Mouse (Mus musculus) inflammation-experienced regulatory T-cells, adult 6 months (primary cell): ENCODE results near the gene Ldb2. TPM values are rescaled to one million over a fixed set of nuclear protein-coding genes. Genes with fewer than 3 reads are reported as not detected.

ENCODE experiments used
- ATAC-seq: one replicate; pipeline ENCODE4 v1.8.0; 2017
- polyA plus RNA-seq, 3 experiments: library from polyadenylated mRNA; unstranded; fragments of 100-300 nt; shearing (Covaris generic); gene quantifications; one replicate each; pipeline ENCODE4 v1.2.1; 2017

Gene Ldb2
- polyA plus RNA-seq = not detected

DNA sequence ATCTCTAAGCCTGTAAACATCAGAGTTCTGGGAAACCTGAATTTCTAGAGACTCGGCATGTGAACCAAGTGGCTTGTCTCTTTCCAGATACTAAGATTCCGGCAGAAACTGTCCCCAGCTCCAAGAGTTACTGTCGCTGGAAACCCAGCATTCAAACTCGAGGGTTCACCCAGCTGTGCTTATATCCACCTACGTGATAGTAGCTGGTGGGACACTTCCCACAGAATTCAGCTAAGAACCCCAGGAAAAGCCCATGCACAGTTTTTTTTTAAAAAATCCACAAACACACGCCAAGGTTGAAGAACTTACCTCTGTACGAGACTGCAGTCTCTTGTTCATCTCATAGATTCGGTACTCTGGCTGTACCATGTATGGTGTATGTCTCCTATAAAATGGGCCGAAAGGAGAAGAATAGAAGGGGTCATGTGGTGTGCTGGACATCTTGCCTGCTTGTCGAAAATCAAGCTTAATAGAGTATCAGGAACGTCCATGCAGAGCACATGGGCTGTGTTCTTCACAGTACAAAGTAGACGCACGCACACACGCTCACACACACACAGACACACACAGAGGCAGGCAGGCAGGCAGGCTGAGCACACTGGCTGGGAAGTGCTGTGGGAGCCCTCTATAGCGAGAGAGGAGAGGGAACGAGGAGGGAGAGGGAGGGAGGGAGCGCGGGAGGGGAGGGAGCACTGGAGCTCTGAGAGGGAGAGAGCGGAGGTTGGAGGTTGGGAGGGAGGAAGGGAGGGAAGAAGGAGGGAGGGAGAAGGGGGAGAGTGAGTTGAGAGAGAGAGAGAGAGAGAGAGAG, at the start of gene Ldb2:
TSS of gene Ldb2 (minus strand) at position 628 of the 808 bp plus-strand sequence.
- ATAC-seq = no peak

DNA sequence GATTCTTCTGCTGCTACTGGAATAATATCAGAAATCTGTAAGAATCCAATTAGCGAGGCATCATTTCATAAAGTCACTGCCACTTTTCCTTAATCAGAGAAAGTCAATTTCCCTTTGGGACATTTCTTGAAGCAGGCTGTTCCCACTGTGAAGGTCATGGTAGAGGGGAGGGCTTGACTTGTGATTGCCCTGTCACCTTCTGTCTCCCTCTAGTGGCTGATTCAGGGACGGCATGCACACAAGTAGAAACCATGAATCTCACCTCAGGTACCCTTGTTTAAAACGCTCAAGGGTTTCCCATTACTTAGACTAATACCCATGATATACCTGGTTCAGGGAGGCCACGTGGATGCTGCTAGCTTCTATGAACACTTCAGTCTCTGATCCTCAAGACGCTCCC, 31.8 kb upstream of the Ldb2 start:
- ATAC-seq = no peak

DNA sequence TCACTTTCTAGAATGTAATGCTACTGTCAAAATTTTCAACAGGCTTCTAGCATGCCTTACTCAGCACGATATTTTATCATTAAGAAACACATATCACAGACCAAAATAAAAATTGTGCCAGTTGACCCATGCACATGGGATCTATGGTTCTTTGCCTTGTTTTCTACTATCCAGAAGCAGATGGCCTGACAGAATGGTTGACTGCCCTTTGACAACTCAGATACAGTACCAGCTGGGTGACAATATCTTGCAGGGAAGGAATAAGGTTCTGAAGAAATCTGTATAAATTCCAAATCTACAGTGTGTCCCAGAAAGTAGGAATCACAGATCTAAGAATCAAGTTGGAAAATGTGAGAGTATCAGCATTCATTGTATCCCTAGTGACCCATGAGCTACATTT, 16.0 kb upstream of the Ldb2 start:
- ATAC-seq = no peak

DNA sequence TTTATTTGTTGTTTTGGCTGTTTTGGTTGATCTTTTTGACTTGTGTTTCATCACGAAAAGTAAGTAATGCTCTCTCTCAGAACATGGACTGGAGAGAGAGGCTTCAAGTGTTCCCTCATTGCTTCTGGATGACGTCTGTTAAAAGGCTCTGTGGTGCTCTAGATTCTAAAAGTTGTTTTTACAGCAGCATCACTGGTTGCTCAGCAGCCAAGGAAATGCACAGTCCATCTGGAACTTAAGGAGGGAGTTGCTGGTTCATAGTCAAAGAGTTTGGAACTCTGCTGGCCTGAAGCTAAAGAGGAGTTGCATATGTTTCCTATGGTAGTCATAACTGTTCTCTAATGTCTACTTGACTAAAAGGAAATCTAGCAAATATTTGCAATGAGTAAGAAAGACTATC, 6.5 kb upstream of the Ldb2 start:
- ATAC-seq = no peak

DNA sequence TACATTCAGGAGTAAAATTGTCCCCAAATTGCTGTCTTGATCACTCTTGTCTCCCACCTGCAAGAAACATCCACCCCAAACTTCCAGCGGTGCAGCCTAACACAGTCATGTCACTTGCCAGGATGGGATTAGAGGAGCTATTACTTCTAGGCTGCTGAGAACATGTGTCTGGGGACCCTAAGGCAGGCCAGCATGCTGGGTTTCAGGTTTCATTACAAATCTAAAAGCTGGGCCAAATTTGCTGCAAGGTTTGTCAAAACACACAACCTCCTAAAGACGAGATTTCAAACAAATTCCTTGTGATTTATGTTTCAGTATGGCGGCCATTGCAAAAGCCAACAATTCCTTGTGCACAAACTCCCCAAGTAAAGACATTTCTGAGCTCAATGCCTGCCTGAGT, 1.6 kb upstream of the Ldb2 start:
- no peak for ATAC-seq

DNA sequence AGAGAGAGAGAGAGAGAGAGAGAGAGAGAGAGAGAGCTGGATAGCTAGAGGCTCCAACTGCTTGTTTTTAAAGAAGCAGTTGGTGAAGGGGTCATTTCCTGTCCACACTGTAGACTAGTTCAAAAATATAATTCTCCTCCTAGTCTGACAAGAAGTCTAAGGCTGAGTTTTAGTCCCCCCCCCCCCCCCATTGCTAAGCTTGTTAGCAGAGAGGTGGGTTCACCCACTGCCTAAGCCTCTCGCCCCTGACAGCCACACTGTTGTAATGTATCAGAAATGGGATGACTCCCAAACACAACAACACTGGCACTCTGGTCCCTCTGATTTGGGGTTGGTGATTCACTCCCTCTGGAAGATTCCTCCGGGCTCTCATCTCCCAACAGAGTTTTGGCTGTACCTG, 381 bp upstream of the Ldb2 start:
- no peak for ATAC-seq

DNA sequence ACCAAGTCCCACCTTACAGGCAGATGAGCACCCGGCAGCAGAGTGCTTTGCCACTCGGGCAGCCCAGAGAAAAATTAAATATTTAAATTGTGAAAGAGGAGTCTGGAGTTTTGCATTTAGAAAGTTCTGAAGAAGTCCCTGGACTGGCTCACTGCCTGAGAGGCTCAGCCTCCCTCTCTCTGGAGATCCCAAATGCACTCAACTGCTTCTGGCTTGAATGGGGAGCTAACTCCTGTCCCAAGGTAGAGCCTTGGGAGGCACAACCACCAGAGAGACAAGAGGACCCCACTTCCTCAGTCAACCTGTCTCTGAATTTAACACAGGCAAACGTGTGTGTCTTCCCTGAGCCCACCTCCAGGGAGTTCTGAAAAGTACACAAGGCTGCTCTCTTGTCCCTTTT, 987 bp downstream of the Ldb2 start:
- ATAC-seq = no peak

DNA sequence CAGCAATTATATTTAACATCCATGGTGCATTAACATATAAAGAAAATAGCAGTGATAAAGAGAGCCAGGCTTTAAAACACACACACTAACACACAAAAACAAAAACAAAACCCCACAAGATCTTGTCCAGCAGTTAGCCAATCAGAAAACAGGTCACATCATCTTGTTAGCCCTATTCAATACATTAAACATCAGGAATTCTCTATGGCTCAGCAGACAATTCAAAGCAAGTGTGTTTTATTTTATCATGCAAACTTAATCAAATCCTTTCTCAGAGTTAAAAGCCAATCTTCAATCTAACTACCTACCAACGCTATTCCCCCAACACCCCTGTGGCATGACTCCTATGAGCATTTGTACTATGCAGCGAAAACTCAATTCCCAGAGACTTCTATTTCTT, 1.4 kb downstream of the Ldb2 start:
- ATAC-seq = no peak

DNA sequence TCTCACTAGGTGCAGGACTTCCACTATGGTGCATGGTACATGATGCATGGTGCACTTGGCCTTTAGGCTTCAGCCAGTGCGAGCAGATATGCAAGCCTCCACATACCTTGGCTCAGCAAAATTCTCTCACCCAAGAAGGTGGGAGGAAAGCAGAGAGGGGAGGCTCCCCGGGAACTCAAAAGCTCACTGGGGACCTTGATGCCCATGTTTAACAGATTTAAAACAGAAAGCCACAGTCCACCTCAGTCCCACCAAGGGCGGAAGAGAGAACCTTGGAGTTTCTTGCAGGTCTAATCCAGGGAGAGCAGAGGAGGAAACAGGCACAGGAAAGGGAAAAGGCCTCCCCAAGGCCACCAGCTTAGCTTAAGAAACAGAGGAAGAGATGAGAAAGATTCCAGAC, 14.9 kb downstream of the Ldb2 start:
- ATAC-seq = no peak

DNA sequence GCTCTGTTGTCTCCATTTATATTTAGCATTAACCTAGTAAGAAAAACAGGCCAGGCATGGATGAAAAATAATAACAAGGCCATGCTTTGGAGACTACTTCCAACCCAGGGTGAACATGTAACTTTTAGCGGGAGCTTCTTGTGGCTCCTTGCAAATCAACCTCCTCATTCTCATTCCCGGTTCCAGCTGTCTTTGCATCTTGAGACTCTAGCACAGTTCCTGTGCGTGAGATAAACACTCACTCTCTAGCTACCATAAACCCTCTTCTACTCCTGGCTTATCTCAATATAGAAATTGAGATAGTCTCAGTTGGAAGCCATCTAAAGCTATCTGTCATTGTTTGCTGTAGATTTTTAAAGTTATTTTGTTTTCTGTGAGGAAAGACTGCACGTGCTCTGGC, 20.1 kb downstream of the Ldb2 start:
- no peak for ATAC-seq

DNA sequence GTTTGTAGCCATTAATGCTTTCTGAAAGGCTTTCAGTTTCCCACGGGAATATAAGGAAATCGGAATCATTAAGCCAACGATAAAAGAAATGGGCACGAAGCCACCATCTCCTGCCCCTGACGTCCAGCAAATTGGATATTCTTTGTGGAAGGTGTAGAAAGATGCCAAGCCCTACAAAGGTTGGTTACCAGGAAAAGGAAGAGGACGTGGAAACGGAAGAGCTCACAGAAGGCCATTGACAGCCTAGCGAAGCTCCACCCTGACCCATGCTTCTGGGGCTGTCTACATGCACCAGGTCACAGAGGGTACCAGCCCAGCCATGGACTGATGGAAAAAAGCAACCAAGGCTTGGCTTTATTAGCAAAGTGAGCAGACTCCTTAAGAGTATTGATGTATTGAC, 31.0 kb downstream of the Ldb2 start:
- ATAC-seq = no peak

DNA sequence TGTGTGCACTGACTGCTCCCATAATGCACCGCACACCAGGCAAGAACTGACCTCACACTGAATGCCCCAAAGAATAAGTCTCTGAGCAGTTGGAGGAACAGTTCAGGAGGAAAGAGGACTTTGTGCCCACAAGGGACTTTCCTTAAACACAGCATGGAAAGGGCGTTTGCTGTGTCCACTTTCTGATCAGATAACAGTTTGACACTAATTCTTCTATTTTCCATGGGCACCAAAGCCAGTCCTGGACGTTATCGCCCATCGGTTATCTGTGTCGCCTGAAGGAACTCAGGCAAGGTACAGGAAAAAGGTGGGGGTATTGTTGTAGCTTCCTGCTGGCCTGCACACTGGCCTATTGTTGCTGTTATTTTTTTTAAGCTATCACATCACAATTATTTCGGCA, 34.6 kb downstream of the Ldb2 start:
- no peak for ATAC-seq

DNA sequence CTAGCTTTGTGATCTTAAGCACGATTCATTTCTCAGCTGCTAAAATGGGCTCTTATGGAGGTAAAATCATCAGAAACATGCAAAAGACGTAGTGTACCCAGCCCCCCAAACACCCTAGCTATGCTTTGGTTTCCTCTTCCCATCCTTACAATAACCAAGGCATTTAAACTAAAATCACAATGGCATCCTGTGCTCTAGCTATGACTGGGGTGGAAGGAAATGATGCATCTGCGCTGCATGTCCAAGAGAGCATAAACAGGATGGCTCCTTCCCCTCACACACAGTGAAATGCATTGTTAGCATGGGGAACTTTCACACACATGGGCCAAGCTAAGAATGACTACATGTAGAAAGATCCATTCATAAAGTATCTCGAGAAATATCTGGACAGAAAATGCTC, 40.3 kb downstream of the Ldb2 start:
- ATAC-seq = no peak

DNA sequence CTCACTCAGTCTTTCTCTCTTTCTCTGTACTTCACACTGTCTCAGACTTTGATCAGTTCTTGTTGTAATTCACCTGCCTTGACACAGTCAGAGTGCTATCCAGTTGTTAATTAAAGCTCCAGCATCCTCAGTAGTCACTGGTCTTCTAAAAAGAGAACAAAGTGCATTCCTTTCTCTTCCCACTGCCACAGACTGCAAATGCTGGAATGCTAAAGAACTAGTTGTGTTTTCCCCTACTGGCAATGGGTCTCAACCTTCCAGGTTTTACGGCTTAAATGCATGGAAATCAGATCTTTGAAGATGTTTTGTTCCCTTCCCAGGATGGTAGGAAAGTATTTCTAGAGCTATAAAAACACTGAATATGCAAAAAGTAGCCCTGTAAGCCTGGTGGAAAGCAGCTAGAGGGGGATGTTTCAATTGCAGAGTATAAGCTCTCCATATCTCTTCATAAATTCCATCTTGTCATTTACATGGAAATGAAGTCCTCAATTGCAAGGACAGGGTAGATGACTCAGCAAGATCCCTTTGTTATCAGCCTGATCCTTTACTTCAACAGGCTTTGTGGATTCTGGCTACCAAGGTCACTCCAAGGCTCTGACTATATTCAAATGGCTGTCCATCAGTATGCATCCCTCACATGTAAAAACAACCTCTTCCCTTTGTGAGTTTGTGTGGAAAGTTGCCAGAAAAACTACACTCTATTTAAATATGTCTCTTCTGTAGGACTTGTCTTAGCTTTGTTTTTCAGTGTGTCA, 45.1 kb downstream of the Ldb2 start:
- no peak for ATAC-seq

DNA sequence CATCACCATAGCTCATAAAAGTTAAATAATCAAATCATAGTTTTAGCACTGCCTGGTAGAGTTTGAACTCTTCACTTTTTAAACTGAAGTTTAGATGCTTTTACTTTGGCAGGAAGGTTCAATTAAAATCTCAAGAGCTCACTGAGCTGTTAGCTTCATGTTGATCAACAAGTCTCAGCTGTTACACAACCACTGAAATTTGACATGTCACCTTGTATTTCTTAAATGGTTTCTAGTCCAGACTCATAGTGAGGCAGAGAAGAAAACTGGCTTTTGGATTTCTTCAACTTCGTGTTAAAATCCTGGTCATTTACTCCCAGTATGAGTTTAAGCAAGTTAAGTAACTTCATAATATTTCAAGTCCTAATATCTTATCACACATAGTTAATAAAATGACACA, 53.8 kb downstream of the Ldb2 start:
- ATAC-seq = no peak

DNA sequence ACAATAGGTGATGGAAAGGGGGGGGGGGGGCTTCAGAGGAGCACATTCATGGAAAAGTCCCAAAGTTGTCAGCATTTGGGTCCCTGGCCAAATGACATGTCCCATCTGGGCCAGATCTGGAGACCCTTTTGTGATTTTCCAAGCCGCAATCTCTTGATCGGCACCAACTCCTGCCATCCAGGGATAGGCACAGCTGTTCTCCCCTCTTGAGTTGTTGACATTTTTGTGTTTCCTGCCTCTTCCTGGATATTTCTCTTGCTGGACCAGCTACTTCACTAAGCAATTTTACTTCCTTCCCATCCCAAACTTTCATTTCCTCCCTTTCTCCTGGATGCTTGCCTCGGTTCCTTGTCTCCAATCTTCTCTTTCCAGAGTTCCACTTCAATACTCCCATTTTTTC, 63.1 kb downstream of the Ldb2 start:
- ATAC-seq = no peak

DNA sequence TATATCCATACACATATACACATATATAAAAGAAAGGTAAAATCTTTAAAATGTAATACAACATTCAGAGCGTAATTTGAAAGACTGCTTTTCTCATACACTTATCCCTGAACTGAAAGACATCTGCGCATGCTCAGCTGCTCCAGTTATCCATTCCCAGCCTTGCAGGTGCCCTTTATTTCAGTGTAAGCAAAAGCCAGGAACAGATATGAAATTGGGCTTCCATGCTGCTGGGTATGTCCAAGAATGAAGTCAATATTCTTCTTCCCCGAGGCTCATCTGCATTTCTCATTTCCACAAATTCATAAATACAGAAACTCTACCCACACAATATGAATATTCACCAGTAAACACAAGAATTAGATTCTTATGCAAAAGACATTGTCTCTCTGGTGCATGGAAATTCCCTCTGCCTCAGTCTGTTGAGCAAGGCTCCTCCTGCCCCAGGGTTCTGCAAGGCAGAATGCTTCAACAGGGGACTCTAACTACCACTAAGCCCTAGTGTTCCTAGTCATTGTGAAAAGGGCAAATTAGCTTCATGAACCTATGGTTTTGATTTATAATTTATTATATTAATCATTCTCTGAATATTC, 65.3 kb downstream of the Ldb2 start:
- no peak for ATAC-seq

DNA sequence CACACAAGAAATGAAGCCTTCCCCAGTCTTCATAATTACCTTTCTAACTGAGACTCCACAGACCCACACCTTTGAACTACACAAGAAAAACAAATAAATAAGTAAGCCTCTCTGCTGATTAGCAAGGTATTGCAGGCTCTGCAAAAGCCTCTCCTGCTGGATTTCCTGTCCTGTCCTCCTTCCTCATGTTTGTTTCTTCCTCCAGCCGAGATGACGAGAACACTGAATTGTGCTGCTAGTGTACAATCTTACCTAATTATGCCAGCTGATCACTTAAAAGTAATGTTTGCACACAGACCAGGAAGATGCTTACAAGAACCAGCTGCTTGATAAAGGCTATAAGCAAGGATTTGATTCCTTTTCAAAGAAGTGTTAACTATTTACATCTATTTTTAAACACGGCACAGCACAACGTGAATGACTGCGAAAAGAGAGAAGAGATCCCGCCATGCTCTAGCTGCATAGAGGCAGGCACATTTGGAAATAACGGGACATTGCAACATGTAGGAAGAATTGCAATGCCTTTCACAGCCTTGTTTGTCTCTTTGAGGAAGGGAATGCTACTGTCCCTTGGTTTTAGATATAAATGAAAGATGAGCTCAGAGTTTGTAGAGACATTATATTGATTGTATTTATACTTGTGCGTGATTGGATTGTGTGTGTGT, 69.7 kb downstream of the Ldb2 start:
- no peak for ATAC-seq

DNA sequence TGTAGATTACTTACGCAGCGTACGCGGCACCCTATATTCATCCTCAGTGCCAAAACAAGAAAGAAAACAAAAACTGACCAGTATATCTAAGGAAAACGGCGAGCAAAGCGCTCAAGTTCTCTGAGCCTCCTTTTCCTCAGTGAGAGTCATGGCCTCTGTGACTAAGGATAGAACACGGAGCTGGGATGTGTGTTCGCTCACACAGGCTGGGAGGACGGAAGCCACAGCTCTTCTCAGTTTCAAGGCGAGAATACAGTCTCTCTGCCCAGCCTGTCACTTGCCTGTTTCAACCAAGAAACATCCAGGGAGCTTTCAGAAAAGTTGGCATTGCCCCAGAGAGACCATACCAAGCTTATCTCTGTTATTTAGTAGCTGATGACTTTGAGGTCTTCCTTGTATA, 71.5 kb downstream of the Ldb2 start:
- no peak for ATAC-seq

DNA sequence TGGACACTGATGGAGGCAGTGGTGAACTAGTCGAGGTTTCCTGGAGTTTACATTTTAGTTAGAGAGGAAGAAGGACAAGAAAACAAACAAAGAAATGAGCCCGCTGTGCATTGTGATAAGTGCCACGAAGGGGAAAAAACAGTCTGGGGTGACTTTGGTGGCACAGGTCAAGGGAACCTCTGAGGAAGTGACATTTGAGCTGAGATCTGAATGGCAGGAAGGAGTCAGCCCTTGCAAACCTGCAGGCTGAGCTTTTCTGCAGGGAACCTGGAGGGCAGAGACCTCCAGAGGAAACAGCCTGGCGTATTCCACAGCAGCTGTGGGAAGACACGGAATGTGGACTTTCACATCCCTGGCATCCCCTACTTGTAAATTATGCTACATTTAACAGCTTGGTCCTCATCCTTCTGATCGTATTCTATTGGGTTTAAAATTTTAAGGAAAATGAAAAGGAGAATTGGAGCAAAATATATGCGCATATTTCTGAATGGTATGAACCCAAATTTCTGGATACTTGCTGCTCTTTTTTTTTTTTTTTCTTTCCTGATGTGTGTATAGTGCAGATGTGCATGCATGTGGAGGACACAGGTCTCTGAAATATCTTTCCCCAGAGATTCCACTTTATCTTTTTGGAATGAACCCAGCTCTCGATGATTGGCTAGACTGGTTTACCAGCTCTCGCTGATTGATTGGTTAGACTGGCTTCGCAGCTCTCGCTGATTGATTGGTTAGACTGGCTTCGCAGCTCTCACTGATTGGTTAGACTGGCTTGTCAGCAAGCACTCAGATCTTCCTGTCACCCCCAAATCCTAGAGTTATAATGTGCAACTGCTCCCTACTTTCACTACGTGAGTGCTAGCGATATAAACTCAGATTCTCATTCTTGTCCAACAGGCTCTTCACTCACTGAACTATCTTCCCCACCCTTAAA, 72.7 kb downstream of the Ldb2 start:
- no peak for ATAC-seq

DNA sequence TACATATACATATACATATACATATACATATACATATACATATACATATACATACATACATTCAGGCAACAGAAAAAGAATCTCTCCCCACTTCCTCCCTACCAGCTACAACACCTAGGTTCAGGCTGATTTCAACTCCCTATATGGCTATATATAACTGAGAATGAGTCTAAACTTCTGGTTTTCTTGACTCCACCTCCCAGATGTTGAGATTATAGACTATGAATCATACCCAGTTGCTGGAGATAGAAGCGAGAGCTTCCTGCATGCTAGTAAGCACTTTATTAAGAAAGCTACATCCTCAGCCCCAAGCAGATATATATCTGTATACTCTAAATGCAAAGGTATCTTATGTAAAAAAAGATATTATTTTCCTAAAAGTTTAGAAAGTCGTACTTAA, 74.0 kb downstream of the Ldb2 start:
- no peak for ATAC-seq

DNA sequence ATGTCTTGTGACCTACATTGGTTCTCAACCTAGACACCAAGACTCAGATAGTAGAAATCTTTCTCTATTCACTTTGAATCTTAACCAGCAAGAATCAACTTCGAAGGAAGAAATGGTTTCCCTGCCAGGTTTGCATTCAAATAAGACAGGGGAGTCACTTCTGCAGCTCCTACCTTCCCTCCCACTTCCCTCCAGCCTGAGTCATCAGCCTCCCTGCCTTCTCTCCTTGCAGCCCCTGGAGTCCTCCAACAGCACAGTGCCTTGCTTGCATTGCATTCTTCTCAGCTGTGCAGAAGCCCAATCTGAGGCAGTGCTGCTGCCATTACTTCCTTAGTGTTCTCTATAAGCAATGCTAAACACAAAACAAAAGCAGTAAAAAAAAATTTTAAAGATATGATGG, 79.6 kb downstream of the Ldb2 start:
- no peak for ATAC-seq
